Mouse (Mus musculus) cerebellum, postnatal 10 days (tissue): ENCODE data around the gene Pgam5.

ENCODE experiments used
- DNase-seq, 2 experiments: peaks; one replicate each; pipeline ENCODE4 v3.0.0; 2021; ENCODE audit warnings: mixed read lengths in 2 of 2

Pgam5 gene

DNA sequence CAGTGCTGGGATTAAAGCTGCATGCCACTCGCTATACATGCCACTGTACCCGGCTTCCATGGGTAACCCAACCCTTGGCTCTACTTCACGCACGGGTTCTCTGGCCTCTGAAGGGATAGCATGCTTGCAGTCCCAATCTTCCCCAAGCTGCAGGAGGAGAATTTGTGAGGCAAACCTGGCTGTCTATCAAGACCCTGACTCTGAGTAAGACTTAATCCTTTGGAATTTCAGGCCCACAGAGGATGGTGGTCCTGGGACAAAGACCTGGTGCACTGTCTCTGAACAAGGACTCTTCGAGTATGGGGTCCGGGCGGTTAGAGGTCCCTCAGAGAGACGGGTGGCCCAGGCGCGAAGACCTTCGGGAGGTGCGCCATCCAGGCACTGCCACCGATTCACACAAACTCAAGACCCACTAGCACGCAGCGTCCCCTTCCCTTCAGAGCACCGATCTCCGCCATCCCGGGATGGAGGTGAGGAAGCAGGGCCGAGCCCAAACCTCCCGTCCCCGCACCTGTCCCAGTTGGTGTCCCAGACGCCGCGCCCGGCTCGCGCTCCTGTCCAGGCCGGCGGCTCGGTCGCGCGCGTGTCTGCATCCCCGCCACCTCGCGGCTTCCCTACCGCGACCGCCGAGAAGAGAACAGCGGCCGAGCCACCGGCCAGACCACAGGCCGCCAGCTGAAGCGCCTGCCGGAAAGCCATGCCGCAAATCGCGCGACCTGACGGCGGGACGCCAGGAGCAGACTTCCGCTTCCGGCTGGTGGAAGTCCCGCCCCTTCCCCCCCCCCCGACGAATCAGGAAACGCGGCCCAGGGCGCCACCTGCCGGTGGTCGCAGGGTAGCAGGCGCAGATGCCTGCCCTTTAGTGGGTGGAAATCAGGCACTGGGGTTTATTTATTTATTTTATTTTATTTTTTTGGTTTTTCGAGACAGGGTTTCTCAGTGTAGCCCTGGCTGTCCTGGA lies at the start of gene Pgam5:
Gene Pgam5, minus strand, starts transcription at position 773 of the 961 bp plus-strand sequence.
- DNase-seq = peak; percentile 97 to 99

DNA sequence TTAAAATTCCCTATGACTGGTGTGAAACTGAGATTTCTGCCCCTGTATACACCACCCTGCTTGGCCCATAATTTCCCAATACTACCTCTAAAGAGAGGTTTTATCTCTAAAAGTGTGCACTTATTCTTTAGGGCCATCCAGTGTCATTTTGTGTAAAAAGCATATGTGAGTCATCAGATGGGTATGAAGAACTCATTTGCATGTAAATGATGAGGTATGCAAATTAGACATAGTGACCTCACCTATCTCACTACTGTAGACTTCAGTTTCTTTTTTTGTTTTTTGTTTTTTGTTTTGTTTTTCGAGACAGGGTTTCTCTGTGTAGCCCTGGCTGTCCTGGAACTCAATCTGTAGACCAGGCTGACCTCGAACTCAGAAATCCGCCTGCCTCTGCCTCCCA lies 43.4 kb upstream of the Pgam5 start:
- DNase-seq = no peak

DNA sequence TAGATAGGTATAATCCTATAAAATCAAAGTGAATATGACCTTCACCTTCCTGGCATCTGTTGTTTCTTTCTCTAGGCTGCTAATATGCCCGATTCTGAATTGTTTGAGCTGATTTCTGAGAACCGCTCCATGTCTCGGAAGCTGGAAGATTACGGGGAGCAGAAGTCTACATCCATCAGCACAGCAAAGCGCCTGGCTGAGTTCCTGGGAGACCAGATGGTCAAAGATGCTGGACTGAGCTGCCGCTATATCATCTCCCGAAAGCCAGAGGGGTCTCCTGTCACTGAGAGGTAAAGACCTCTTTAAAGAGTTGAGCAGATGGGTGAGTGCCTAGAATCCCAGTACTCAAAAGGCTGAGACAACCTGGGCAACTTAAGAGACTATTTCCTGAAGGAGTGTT lies 39.1 kb upstream of the Pgam5 start:
- DNase-seq = peak; percentile 78 to 81

DNA sequence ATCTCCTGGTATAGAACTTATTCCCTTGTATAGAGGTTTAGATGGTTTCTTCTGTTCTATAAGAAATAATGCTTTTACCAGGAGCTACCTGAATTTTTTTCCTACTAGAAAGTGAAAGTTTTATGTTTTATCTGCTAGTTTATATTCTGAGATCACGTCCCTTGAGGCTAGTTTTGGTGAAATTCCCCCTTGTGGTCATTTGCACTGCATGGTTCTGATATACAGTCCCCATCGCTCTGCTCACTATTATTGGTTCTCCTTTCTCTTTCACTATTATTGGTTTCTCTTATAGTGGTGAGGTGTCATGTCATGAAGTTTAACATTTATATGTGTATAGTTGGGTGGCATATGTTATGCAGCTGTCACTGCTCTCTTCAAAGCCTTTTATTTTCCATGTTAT lies 30.9 kb upstream of the Pgam5 start:
- DNase-seq = no peak

DNA sequence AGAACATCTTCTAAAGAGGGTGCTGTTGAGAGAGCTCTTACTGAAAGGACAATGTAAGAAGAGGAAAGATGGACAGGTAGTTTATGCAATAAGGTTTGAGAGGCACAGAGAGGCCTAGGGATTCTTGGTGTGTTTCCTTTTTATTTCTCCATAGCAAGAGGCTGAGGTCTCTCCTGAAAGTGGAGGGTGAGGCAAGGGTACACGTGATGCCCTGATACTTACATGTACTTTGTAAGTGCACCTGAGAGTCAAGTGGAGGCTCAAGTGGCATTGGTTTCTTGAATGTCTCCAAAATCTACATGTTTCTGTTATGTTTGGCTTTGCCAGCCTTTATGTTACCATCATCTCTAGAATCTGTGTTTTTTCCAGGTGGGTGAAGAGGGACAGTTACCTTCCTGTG lies 26.9 kb upstream of the Pgam5 start:
- DNase-seq = no peak

DNA sequence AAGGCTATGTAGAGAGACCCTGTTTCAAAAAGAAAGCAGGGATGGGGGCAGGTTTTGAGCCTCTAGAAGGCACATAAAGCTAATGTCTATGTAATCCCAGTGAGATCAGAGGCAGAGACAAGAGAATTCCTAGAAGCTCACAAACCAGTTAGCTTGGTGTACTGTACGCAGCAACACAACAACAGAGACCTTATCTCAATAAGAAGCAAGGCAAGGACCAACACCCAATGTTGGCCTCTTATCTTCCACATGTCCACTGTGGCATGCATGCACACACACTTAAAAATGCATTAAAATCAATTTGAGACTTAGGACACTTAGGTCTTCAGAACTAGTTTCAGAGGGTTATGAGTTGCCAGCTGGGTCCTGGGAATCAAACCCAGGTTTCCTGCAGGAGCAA lies 21.9 kb upstream of the Pgam5 start:
- DNase-seq = no peak

DNA sequence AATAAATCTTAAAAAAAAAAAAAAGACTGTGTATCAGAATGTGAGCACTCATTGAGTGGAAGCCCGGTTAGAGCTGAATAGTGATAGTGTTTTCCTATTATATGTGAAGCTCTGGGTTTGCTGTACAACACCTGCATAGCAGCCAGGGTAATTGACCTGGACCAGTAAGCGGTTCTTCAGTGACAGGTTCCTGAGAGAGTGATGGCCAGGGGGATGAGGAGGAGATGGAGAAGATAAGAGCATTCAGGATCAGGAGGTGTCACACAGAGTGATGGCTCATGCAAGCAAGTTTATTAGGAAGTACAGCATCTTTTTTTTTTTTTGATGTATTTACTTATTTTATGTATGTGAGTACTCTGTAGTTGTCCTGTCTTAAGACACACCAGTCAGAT lies 17.4 kb upstream of the Pgam5 start:
- DNase-seq = no peak

DNA sequence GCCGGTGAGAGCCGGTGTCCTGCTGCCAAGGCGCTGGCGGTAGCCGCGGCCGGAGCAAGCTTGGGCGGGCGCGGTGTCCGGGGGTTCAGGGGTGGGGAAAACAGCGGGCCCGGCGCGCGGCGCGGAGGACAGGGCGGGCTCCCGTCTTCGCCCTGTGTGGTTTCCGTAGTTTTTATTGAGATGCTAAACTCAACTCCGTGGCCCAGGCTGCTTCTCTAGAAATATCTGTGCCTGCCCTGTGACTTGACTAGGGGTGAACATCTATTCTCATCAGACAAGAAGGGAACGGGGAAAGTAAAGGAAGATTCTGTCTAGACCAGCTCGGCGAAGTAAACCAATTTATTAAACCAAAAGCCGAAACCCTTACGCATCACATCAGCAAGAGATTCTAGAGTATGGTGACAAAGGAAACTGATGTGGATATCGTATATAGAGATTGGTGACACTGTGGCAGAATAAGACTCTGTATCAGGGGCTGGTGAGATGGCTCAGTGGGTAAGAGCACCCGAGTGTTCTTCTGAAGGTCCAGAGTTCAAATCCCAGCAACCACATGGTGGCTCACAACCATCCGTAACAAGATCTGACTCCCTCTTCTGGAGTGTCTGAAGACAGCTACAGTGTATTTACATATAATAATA lies 16.9 kb upstream of the Pgam5 start:
- no peak for DNase-seq

DNA sequence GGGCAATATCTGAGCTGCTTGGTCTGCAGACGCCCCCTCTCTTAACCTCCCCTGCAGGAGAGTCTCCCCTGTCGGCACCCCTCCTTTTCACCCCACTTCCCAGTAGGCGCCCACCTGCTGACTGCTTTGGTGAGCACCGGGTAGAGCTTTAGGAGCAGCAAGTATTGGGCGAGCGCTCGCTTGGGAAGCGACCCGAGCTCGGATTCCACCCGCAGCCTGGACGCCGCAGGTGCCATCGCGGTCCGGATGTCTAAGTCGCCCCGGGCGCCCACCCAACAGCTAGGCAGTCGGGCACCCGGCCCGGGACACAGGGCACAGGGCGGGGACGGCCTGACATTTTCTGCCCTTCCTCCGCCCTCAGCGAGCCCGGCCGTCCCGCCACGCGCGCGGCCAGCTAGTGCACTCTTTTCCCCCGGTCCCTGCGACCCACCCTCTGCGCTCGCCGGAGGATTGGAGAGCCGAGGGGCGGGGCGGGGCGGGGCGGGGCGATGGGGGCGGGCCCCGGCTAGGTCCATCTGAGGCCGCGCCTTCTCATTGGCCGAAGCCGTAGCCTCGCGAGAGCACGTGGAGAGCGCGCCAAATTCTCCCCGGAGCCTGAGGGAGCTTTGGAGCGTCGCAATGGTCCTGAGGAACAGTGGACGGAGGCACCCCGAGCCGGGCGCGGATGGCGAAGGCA lies 16.2 kb upstream of the Pgam5 start, which contains the start of the genes Pxmp2 and Pole:
Gene Pxmp2, minus strand, starts transcription at position 417 of the 676 bp plus-strand sequence.
Gene Pole, plus strand, starts transcription at position 537 of the 676 bp plus-strand sequence.
- DNase-seq = peak; percentile 95 to 96

DNA sequence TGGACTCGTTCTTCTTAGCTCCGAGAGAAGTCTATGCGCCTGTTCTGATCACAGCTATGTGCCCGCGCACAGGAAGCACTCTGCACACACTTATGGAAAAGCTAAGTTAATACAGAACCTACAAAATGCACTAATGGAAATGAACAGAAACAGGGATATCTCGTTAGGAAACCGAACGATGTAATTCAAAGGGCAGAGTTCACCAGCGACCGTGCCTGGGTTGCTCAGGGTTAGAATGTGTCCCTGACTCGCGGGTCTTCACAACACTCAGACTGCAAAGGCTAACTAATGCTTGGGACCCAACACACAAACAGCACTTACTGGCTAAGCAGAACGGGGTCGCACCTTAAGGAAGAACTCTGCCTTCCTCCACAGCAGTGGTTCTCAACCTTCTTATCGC lies 15.4 kb upstream of the Pgam5 start:
- no peak for DNase-seq

DNA sequence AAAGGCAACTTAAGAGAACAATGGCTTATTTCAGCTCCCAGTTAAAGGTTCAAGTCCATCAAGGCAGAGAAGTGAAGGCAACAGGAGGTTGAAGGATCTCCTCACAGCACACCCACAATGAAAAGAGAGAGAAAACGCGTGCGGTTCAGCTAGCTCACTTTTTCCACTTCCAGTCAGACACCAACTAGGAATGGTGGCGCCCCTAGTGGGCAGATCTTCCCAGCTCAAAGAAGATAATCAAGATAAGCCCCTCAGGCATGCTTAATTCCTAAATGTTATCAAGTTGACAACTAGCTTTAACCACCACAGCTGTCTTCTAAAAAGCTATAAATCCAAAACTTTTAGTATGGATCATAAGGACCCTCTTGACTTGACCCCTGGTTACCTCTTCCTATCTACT lies 14.8 kb upstream of the Pgam5 start:
- peak; percentile 77 to 83 for DNase-seq

DNA sequence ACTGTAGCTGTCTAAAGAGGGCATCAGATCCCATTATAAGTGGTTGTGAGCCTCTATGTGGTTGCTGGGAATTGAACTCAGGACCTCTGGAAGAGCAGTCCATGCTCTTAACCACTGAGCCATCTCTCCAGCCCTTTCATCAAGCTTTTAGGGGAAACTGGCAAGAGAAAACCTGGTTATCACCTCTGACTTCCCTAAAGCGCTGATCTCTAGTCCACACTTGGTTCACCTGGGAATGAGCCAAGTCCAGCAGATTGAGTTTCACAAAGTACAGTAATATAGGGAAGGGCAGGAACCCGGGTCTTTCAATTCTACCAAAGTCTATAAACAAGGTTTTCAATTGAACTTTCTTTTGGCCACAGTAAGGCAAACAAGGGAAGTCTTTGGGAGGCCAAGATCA lies 12.3 kb upstream of the Pgam5 start:
- DNase-seq = no peak

DNA sequence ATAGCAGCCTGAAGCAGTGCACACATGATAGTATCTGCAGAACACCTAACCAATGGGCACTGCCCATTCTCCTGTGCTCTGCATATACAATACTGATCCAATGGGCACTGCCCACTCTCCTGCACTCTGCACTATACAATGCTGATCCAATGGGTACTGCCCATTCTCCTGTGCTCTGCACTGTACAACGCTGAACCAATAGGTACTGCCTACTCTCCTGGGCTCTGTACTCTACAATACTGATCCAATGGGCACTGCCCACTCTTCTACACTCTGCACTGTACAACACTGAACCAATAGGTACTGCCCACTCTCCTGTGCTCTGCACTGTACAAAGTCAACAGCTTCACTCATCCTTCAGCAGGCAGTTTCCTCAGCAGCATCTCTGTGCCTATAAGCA lies 7.2 kb upstream of the Pgam5 start:
- DNase-seq = no peak

DNA sequence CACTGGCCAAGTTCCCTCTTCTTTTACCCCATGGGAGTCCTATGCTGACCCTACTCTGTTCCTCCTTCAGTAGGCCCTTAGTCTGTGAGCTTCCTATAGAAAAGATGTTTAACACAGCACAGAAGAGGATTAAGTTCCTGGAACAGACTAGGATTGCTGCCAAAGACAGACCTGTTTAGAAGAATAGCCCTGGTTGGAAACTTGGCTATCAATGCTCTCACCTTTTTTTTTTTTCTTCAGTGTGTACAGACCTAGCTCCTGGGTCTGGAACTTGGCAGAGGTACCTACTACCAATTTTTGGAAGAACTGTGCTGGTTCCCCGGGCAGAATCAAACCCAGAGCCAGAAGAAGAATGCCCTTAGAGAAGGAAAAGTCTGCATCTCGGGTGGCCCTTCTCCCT lies 6.7 kb upstream of the Pgam5 start:
- DNase-seq = no peak

DNA sequence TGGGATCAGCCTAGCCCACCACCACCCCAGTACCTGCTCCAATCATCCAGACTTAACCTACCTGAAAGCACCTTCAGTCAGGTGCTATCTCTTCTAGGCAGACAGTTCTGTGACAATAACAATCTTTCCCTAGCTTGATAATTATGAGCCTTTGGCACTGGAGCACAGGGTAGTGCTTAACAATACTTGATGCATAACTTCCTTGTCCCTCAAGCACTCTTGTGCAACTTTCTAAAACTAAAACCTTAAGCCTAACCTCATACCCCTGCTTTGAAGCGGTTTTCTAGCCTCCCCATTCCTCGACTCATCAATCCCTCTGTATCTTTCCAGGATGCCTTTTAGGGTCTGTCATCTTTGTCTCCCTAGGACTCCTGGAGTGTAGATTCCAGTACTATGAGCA lies 5.1 kb upstream of the Pgam5 start:
- no peak for DNase-seq

DNA sequence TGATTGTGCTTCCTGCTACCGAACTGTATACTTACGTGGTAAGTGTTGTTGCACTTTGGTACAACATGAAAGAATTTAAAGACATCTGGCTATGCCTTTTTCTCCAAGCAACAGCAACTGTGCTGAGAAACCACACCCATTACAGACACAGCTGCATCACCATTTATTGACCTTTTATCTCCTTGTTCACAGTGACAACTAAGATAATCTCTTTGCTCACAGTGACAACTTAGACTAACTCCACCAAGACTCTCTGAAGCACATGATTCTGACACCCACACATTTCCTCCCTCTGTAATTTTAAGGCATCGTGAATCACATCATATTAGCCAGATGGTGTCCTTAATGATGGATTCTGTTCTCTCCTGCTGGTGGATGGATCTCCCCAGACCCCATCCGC lies 4.4 kb upstream of the Pgam5 start:
- DNase-seq = no peak

DNA sequence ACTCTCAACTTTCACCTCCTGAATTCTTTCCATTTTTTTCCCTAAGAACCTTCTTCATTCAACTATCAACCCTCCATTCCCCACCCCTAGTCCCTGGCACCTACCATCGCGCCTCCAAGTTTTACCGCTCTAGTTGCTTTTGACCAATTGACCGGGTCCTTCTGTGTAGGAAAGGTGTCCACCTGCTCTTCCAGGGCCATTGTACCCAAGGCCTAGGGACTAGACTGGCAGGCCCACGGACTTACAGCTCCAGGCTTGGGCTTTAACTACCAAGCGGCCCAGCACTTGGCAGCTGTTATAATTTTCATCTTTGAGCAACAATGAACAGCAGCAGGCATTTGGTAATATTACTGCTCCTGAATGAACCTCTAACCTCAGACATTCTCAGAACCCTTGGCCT lies 529 bp upstream of the Pgam5 start:
- peak in 1 of 2 experiments; percentile 18 for DNase-seq

DNA sequence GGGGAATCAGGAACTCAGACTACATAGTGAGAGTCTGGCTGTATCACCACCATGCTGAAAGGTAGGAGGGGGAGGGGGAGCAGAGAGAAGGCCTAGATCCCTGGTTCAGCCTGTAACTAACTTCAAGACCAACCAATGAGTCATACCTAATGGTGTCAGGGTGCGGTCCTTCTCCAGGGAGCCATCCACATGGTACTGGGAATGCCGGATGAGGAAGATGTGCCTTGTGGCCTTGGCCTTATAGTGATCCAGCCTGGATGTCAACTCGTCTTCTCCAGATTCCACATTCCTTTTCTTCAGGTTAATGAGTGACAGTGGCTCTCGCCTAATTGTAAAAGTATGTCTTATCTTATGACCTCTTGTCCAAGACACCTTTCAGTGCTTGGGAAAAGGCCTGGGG lies 2.8 kb downstream of the Pgam5 start:
- DNase-seq = no peak

DNA sequence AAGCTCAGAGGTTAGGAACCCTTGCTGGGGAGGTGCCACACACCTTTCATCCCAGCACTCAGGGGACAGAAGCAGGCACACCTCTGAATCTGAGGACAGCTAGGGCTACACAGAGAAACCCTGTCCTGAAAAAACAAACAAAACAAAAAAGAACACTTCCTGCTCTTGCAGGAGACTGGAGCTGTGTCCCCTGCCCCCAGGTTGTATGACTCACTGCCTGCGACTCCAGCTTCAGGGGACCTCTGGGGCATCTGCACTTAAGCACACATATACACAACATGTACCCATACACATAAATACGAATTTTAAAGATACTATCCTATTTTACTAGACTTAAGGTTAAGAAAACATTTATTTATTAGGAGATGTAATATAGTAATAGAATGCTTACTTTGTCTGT lies 25.6 kb downstream of the Pgam5 start:
- DNase-seq = no peak

DNA sequence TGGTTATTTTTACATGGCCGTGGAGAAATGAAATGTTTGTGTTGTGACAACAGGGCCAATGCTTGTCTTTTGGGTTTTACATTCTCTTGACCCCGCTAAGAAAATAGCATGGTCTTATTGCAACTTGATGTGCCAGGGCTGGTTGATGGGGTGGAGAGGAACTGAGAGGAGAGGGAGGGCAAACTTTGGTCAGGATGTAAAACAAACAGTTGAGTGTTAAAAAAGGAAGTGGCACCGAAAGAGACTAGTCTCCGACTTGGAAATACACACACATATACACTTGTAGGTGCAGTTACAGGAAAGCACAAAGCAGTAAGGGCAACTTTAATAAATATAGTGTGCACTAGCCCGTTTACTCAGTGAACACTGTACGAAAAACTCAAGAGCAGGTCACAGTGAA lies 37.4 kb downstream of the Pgam5 start:
- no peak for DNase-seq

DNA sequence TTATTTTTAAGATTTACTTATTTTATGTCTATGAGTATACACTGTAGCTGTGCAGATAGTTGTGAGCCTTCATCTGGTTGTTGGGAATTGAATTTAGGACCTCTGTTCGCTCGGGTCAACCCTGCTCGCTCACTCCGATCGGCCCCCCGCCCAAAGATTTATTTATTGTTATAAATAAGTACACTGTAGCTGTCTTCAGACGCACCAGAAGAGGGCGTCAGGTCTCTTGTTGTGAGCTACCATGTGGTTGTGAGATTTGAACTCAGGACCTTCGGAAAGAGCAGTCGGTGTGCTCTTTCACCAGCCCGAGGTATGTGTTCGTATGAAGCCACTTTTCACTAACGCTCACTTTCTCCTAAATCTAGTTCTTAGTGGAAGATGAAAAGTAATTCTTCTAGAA lies 38.1 kb downstream of the Pgam5 start:
- peak; percentile 23 to 27 for DNase-seq

DNA sequence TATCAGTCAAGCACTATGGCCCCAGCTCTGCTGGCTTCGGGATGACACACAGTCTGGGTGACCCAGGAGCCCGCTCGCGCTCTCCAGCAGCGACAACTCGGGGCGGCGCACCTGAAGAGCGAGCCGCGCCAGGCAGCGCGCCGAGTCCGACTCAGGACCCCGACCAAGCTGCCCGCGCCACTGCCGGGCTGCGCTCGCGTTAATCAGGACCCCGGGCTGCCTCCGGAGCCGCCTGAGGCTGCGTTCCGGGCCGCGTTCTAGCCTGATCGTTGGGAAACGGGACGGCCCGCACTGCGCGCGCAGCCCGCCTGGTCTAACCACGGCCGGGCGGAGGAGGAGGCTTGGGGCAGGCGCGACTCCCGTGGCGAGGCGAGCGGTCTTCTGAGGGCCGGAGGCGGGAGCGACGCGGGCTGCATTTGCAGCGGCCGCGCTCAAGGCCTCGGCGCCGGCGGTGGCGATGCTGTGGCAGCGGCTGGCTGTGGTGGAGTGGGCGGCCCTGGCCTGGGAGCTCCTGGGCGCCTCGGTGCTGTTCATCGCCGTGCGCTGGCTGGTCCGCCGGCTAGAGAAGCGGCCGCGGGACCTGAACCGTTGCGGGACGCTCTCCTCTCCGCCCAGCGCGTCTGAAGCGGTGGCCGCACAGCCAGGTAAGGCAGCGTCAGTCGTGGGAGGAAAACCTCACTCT lies 38.8 kb downstream of the Pgam5 start, which contains the start of gene Ankle2:
Gene Ankle2, plus strand, starts transcription at position 225 of the 682 bp plus-strand sequence.
- DNase-seq = peak; percentile 93 to 95

DNA sequence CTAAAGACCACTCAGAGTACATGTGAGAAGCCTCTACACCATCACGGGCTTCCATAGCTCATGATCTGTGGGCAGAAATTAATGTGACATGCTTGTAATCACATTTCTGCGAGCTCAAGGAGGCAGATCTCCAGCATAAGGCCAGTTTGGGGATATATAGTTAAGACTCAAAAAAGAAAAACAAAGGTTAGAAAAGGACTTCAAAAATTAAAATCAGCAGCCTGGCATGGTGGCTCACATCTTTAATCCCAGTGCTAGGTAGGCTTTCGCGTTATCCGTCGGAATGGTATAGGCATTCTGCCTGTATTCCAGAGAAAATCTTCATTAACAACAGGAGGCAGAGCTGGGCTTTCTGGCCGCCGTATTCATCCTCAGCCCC lies 39.3 kb downstream of the Pgam5 start:
- no peak for DNase-seq
